Mouse (Mus musculus): Measurements from ENCODE around the gene Gdf5. TPM values are rescaled to one million over a fixed set of nuclear protein-coding genes. Genes with fewer than 3 reads are reported as not detected.

Gdf5 gene
- polyA plus RNA-seq, 1 experiment: not detected

- peak in 1 of 2 experiments; percentile 37 for DNase-seq (ENCODE audit: low read depth in 1 of 2, low spot score in 2 of 2)
- H3K27ac ChIP-seq (ENCODE audit: insufficient read depth, low read length): no peak overlapping the region
- no peaks in the 10 kb centered on the region for H3K4me1 ChIP-seq (ENCODE audit: control insufficient read depth, insufficient read depth, insufficient read length)
- H3K27me3 ChIP-seq (ENCODE audit: control insufficient read depth, insufficient read depth, low read length): no peaks in the 10 kb centered on the region
- H3K36me3 ChIP-seq (ENCODE audit: control insufficient read depth, insufficient read depth, low read length): no peaks in the 10 kb centered on the region
- TF ChIP-seq POLR2A (IDR thresholded peaks at IDR 0.05; ENCODE audit: low read depth, low read length): no peak
- no peak for TF ChIP-seq CTCF (IDR thresholded peaks at IDR 0.05; ENCODE audit: extremely low read depth, insufficient read depth, insufficient read length, insufficient replicate concordance)
- no peak overlapping the region for H3K4me3 ChIP-seq (ENCODE audit: extremely low read depth, insufficient read depth, insufficient read length)
These were observed 6.8 kb upstream of the Gdf5 start for GRCm38 (mm10) chr2:155952006-155952405.

DNA sequence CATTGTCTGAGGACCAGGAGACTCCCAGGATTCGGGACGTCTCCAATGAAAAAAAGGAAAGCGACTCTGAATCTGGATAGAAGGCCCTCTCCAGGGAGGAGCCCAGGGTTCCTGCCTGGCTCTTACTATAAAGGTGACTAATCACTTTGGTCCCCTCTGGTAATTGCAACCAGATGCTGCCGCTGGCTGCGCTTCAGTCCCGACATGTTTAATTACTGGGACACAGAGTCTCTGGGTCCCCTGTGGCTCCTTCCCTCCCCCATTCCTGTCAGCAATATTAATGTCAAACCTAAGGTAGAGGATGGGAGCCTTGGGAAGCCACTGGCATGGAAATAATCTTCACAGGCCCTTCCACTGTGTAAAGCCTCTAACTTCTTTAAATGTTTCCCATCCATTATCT, 4.2 kb upstream of the Gdf5 start:
- H3K36me3 ChIP-seq (ENCODE audit: control insufficient read depth, insufficient read depth, low read length): no peaks in the 10 kb centered on the region
- H3K27me3 ChIP-seq (ENCODE audit: control insufficient read depth, insufficient read depth, low read length): no peaks in the 10 kb centered on the region
- H3K4me3 ChIP-seq (ENCODE audit: extremely low read depth, insufficient read depth, insufficient read length): no peak overlapping the region
- no peak for TF ChIP-seq POLR2A (IDR thresholded peaks at IDR 0.05; ENCODE audit: low read depth, low read length)
- no peak for TF ChIP-seq CTCF (IDR thresholded peaks at IDR 0.05; ENCODE audit: extremely low read depth, insufficient read depth, insufficient read length, insufficient replicate concordance)
- H3K27ac ChIP-seq (ENCODE audit: insufficient read depth, low read length): no peak overlapping the region
- DNase-seq (ENCODE audit: low read depth in 1 of 2, low spot score in 2 of 2): no peak
- 75% methylated on average over 6 of the region's 6 CpGs for WGBS
- no peaks in the 10 kb centered on the region for H3K4me1 ChIP-seq (ENCODE audit: control insufficient read depth, insufficient read depth, insufficient read length)

DNA sequence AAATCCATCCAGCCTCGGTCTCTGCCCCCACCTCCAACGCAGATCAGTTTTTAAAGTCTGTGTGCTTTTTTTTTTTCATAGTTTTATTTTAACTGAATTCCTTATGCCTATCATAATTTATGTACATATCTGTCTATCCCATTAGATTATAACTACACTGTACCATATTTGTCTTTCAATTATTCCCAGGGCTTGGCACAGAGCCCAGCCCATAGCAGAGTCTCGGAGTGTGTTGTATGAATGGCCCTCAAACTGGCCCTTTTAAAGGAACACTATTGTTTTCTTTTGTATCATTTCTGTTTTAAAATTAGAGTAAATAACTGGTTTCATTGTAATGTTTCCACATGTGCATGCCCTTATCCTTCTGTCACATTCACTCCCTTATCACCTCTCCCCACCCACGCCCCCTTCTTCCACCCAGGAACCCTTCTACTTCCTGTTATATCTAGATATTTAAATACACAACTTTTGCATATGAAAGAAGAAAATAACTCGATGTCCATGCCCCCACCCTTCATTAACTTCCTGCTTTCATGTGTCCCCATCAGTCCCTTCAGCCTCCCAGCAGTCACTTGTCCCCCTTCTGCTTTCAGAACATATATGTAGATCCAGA, 2.3 kb upstream of the Gdf5 start:
- no peak overlapping the region for H3K4me3 ChIP-seq (ENCODE audit: extremely low read depth, insufficient read depth, insufficient read length)
- no peaks in the 10 kb centered on the region for H3K36me3 ChIP-seq (ENCODE audit: control insufficient read depth, insufficient read depth, low read length)
- no peak for TF ChIP-seq CTCF (IDR thresholded peaks at IDR 0.05; ENCODE audit: extremely low read depth, insufficient read depth, insufficient read length, insufficient replicate concordance)
- TF ChIP-seq POLR2A (IDR thresholded peaks at IDR 0.05; ENCODE audit: low read depth, low read length): no peak
- 49% methylated on average over 5 of the region's 5 CpGs for WGBS
- H3K4me1 ChIP-seq (ENCODE audit: control insufficient read depth, insufficient read depth, insufficient read length): no peaks in the 10 kb centered on the region
- H3K27me3 ChIP-seq (ENCODE audit: control insufficient read depth, insufficient read depth, low read length): no peaks in the 10 kb centered on the region
- no peak for DNase-seq (ENCODE audit: low read depth in 1 of 2, low spot score in 2 of 2)
- no peak overlapping the region for H3K27ac ChIP-seq (ENCODE audit: insufficient read depth, low read length)

DNA sequence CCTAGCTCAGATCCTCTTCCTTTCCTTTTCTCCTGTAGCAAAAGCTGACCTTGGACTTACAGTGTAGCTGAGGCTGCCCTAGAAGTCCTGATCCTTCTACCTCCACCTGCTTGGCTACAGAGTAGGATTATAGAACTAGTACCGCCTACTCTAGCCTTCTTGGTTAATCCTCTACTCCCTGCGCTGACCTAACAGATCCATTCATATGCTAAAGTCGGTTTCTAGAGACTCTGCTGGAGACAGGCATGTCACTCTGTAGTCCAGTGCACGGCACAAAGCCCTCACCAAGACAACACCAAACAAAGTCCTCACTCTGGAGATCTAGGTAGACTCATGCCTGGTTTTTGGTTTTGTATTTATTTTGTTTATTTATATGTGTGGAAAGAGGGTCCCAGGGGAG, 1.3 kb upstream of the Gdf5 start:
- Histone ChIP-seq H3K36me3 (ENCODE audit: control insufficient read depth, insufficient read depth, low read length) (no peaks in the 10 kb centered on the region), H3K27ac (ENCODE audit: insufficient read depth, low read length) (no peak overlapping the region), H3K4me1 (ENCODE audit: control insufficient read depth, insufficient read depth, insufficient read length) (no peaks in the 10 kb centered on the region), H3K27me3 (ENCODE audit: control insufficient read depth, insufficient read depth, low read length) (no peaks in the 10 kb centered on the region), H3K4me3 (ENCODE audit: extremely low read depth, insufficient read depth, insufficient read length) (no peak overlapping the region)
- TF ChIP-seq POLR2A (IDR thresholded peaks at IDR 0.05; ENCODE audit: low read depth, low read length): no peak
- TF ChIP-seq CTCF (IDR thresholded peaks at IDR 0.05; ENCODE audit: extremely low read depth, insufficient read depth, insufficient read length, insufficient replicate concordance): no peak
- 70% methylated on average over 4 of the region's 4 CpGs for WGBS
- no peak for DNase-seq (ENCODE audit: low read depth in 1 of 2, low spot score in 2 of 2)

- TF ChIP-seq CTCF (IDR thresholded peaks at IDR 0.05; ENCODE audit: extremely low read depth, insufficient read depth, insufficient read length, insufficient replicate concordance) (peak; percentile 73; the same call in 1 of the 2 replicates), POLR2A (IDR thresholded peaks at IDR 0.05; ENCODE audit: low read depth, low read length) (no peak)
- H3K4me3 ChIP-seq (ENCODE audit: extremely low read depth, insufficient read depth, insufficient read length): no peak overlapping the region
- no peak overlapping the region for H3K27ac ChIP-seq (ENCODE audit: insufficient read depth, low read length)
- no peaks in the 10 kb centered on the region for H3K36me3 ChIP-seq (ENCODE audit: control insufficient read depth, insufficient read depth, low read length)
- DNase-seq (ENCODE audit: low read depth in 1 of 2, low spot score in 2 of 2): peak in 1 of 2 experiments; percentile 33
- H3K4me1 ChIP-seq (ENCODE audit: control insufficient read depth, insufficient read depth, insufficient read length): no peaks in the 10 kb centered on the region
- 6% methylated on average over 7 of the region's 7 CpGs for WGBS
- no peaks in the 10 kb centered on the region for H3K27me3 ChIP-seq (ENCODE audit: control insufficient read depth, insufficient read depth, low read length)
These were observed 902 bp upstream of the Gdf5 start for GRCm38 (mm10) chr2:155946069-155946468.

GRCm38 (mm10) chr2:155945580-155945979, 413 bp upstream of the Gdf5 start:
- no peak overlapping the region for H3K4me3 ChIP-seq (ENCODE audit: extremely low read depth, insufficient read depth, insufficient read length)
- DNase-seq (ENCODE audit: low read depth in 1 of 2, low spot score in 2 of 2): no peak
- H3K27me3 ChIP-seq (ENCODE audit: control insufficient read depth, insufficient read depth, low read length): no peaks in the 10 kb centered on the region
- TF ChIP-seq CTCF (IDR thresholded peaks at IDR 0.05; ENCODE audit: extremely low read depth, insufficient read depth, insufficient read length, insufficient replicate concordance) (no peak), POLR2A (IDR thresholded peaks at IDR 0.05; ENCODE audit: low read depth, low read length) (no peak)
- no peaks in the 10 kb centered on the region for H3K4me1 ChIP-seq (ENCODE audit: control insufficient read depth, insufficient read depth, insufficient read length)
- no peak overlapping the region for H3K27ac ChIP-seq (ENCODE audit: insufficient read depth, low read length)
- H3K36me3 ChIP-seq (ENCODE audit: control insufficient read depth, insufficient read depth, low read length): no peaks in the 10 kb centered on the region
- WGBS: 90% methylated on average over 5 of the region's 5 CpGs

GRCm38 (mm10) chr2:155944685-155945084, 482 bp downstream of the Gdf5 start:
- Histone ChIP-seq H3K27ac (ENCODE audit: insufficient read depth, low read length) (no peak overlapping the region), H3K4me3 (ENCODE audit: extremely low read depth, insufficient read depth, insufficient read length) (no peak overlapping the region), H3K4me1 (ENCODE audit: control insufficient read depth, insufficient read depth, insufficient read length) (no peaks in the 10 kb centered on the region), H3K27me3 (ENCODE audit: control insufficient read depth, insufficient read depth, low read length) (no peaks in the 10 kb centered on the region), H3K36me3 (ENCODE audit: control insufficient read depth, insufficient read depth, low read length) (no peaks in the 10 kb centered on the region)
- no peak for TF ChIP-seq CTCF (IDR thresholded peaks at IDR 0.05; ENCODE audit: extremely low read depth, insufficient read depth, insufficient read length, insufficient replicate concordance)
- TF ChIP-seq POLR2A (IDR thresholded peaks at IDR 0.05; ENCODE audit: low read depth, low read length): no peak
- WGBS: 87% methylated on average over 4 of the region's 4 CpGs
- no peak for DNase-seq (ENCODE audit: low read depth in 1 of 2, low spot score in 2 of 2)
